8 mouse cellular contexts compared by ENCODE assay signal in genomic region chr4:155760613-155761355, GRCm38 (mm10). TPM values are rescaled to one million over a fixed set of nuclear protein-coding genes. Genes with fewer than 3 reads are reported as not detected.
A peak's percentile ranks its signal among the peaks of the same experiment; 100 is the strongest.
DNase-seq lines count a peak whose midpoint lies in the region; ATAC-seq and TF ChIP-seq lines count a peak whose summit lies in the region.

TSS of gene Atad3a (minus strand) at chr4:155761093.

- TF ChIP-seq CTCF in cortical plate, adult 2 months (IDR thresholded peaks at IDR 0.05; ENCODE audit: extremely low read depth, insufficient read depth, low read length), result no peak

- peak; percentile 94 for ATAC-seq in activated CD4-positive, CD25-positive, alpha-beta regulatory T cell, adult 4 months

- peak; percentile 93 to 96 for DNase-seq in gastrocnemius, adult 8-10 months (ENCODE audit: low spot score in 2 of 2)
- peak; percentile 99 for DNase-seq in hindlimb bud, embryonic 11.5 days (ENCODE audit: extremely low spot score, low read depth, low spot score)
- peak; percentile 95 to 97 for DNase-seq in left cerebral cortex, adult 8-10 months (ENCODE audit: low spot score in 2 of 2)
- peak; percentile 98 to 99 for DNase-seq in right cerebral cortex, postnatal 10 days (ENCODE audit: low spot score in 2 of 2)
- peak; percentile 95 for DNase-seq in urinary bladder, postnatal 25 days (ENCODE audit: low spot score)

- peaks cover 29% of the 10 kb centered on the region for H3K36me3 ChIP-seq in megakaryocyte, embryonic 14.5 days (replicated peaks; ENCODE audit: low read length)

- H3K27me3 ChIP-seq in megakaryocyte, embryonic 14.5 days (replicated peaks), result no peaks in the 10 kb centered on the region

- no peak within 1 kb of the TSS for H3K27ac ChIP-seq in cortical plate, adult 2 months (ENCODE audit: insufficient read depth, low read length)

- H3K4me3 ChIP-seq in cortical plate, adult 2 months (ENCODE audit: insufficient read depth, low read length), result peak within 1 kb of the TSS; percentile 78
- peak within 1 kb of the TSS; percentile 93 for H3K4me3 ChIP-seq in megakaryocyte, embryonic 14.5 days (replicated peaks)

- H3K9me3 ChIP-seq in megakaryocyte, embryonic 14.5 days, result no peaks in the 10 kb centered on the region

- TF ChIP-seq POLR2A in cortical plate, adult 2 months (IDR thresholded peaks at IDR 0.05; ENCODE audit: extremely low read depth, insufficient read depth, low read length), result peak; percentile 81

- peaks cover 2% of the 10 kb centered on the region; the same call in 1 of the 2 replicates for H3K4me1 ChIP-seq in cortical plate, adult 2 months (ENCODE audit: control insufficient read depth, insufficient read depth, low read length)
- H3K4me1 ChIP-seq in megakaryocyte, embryonic 14.5 days, result peaks cover 45% of the 10 kb centered on the region

RNA-seq across cellular contexts. Expression of gene Atad3a, which starts in this region (rescaled TPM):
- 10 to 100 TPM; 16.3 to 21.0 TPM for polyA plus RNA-seq in activated CD4-positive, CD25-positive, alpha-beta regulatory T cell, adult 4 months (2017; shearing (Covaris generic))
- polyA plus RNA-seq in cortical plate, adult 2 months (2012; rRNA removed), result 84.4 and 93.0 TPM in 2 replicates
- 10 to 100 TPM; 23.8 to 25.1 (median 23.9) TPM for total RNA-seq in gastrocnemius, adult 8-10 months (2022)
- total RNA-seq in left cerebral cortex, adult 8-10 months (2022), result 10 to 100 TPM; 41.3 to 55.7 (median 51.1) TPM
- 11.3 and 20.5 TPM in 2 replicates for polyA plus RNA-seq in megakaryocyte, embryonic 14.5 days (2012; ENCODE audit: insufficient read depth, low replicate concordance)
